Mouse (Mus musculus): ENCODE results near the gene Mup13.

Mup13 gene

DNA sequence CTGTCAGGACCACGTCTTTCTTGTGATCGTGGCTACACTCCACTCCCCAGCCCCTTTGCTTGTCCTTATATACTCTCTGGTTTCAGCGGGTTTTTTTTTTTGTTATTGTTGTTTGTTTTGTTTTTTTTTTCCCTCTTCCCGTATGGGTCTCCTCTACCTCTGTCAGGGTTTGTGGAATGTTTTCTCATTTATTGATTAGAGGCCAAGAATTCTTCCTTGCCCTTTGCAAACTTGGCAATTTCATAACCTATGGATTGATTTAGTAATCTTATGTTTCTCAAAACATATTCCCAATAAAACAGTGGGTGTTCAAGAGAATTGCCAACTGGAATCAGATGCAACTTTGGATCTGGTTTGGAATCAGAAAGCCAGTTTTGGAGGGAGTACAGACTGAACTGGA lies at the start of gene Mup13:
Mup13 (minus strand) TSS at position 101 of the 400 bp plus-strand sequence.
- in situ Hi-C loops (cut with MboI, MseI) = loop anchor here (25.0 kb wide), 1 partner anchor 791 kb away; no protein-coding TSS in a partner anchor
